Mouse (Mus musculus): ENCODE measurements around the gene Slc17a2. TPM values are rescaled to one million over a fixed set of nuclear protein-coding genes. Genes with fewer than 3 reads are reported as not detected.

The Slc17a2 gene
- polyA plus RNA-seq, 1 experiment: not detected

DNA sequence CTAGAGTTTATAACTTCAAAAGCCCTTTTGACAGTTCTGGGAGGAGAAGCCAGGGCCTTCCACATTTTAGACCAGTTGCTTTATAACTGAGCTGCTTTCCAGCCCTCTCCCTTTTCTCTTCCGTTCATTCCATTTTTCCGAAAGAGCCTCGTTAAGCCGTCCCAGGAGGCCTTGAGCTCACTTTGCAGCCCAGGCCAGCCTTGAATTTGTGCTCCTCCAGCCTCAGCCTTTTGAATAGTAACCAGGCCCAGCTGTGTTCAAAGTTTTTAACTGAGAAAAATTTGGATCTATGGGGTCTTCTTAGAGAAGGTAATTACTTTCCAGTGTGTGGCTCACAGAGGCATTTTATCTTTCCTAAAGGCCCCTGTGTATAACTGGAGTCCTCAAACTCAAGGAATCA lies 39.1 kb downstream of the Slc17a2 start:
- Histone ChIP-seq H3ac (ENCODE audit: control insufficient read depth, insufficient read length) (no peak overlapping the region), H3K27me3 (ENCODE audit: control insufficient read depth, insufficient read depth, insufficient read length) (peaks cover 4% of the 10 kb centered on the region), H3K36me3 (ENCODE audit: control insufficient read depth, insufficient read depth) (no peaks in the 10 kb centered on the region), H3K4me3 (no peak overlapping the region), H3K79me2 (ENCODE audit: control insufficient read depth, insufficient read depth) (no peaks in the 10 kb centered on the region), H3K4me2 (ENCODE audit: low read depth) (no peak overlapping the region)
- TF ChIP-seq USF1 (IDR thresholded peaks at IDR 0.05; ENCODE audit: low read depth) (no peak), TCF3 (IDR thresholded peaks at IDR 0.05; ENCODE audit: insufficient read length, low read depth) (no peak), MAX (IDR thresholded peaks at IDR 0.05; ENCODE audit: low read depth) (no peak), SRF (IDR thresholded peaks at IDR 0.05; ENCODE audit: control insufficient read depth, insufficient read length, low read depth) (no peak), MYOG (IDR thresholded peaks at IDR 0.05; ENCODE audit: control insufficient read depth in 1 of 3, insufficient read depth in 1 of 3, insufficient read length in 2 of 3, low read depth in 2 of 3) (no peak), POLR2AphosphoS2 (IDR thresholded peaks at IDR 0.05; ENCODE audit: insufficient read length, low read depth) (no peak), POLR2A (IDR thresholded peaks at IDR 0.05; ENCODE audit: insufficient read length, low read depth) (no peak), TCF12 (IDR thresholded peaks at IDR 0.05; ENCODE audit: insufficient read depth, poor library complexity, severe bottlenecking) (no peak), MYOD1 (IDR thresholded peaks at IDR 0.05; ENCODE audit: control insufficient read depth in 1 of 3, insufficient read length in 2 of 3, low read depth in 2 of 3) (no peak), E2F4 (IDR thresholded peaks at IDR 0.05; ENCODE audit: insufficient read depth) (no peak), CEBPB (IDR thresholded peaks at IDR 0.05; ENCODE audit: insufficient read depth, poor library complexity, severe bottlenecking) (no peak), REST (IDR thresholded peaks at IDR 0.05; ENCODE audit: insufficient read depth, insufficient read length) (no peak)

DNA sequence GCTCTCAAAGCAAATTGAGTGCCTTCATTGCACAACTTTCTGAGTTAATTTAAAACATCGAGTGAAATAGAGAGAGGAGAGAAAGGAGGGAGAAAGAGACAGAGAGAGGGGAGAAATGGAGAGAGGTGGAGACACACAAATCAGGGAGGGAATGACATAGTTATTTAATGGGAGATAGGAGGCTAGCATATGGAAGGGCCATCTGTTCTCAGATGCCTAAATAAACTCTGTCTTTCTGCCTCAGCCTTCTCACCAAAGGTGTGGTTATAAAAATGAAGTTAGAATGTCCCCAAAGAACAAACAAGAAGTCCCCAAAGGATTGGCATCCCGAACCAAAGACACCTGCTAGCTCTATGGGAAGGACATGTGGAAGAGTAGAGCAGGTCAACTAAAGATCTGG lies 42.5 kb downstream of the Slc17a2 start:
- no peaks in the 10 kb centered on the region for H3K36me3 ChIP-seq (ENCODE audit: control insufficient read depth, insufficient read depth)
- no peak for TF ChIP-seq USF1 (IDR thresholded peaks at IDR 0.05; ENCODE audit: low read depth)
- TF ChIP-seq POLR2A (IDR thresholded peaks at IDR 0.05; ENCODE audit: insufficient read length, low read depth): no peak
- TF ChIP-seq REST (IDR thresholded peaks at IDR 0.05; ENCODE audit: insufficient read depth, insufficient read length): no peak
- TF ChIP-seq MYOG (IDR thresholded peaks at IDR 0.05; ENCODE audit: control insufficient read depth in 1 of 3, insufficient read depth in 1 of 3, insufficient read length in 2 of 3, low read depth in 2 of 3): no peak
- no peak for TF ChIP-seq MYOD1 (IDR thresholded peaks at IDR 0.05; ENCODE audit: control insufficient read depth in 1 of 3, insufficient read length in 2 of 3, low read depth in 2 of 3)
- no peak overlapping the region for H3ac ChIP-seq (ENCODE audit: control insufficient read depth, insufficient read length)

DNA sequence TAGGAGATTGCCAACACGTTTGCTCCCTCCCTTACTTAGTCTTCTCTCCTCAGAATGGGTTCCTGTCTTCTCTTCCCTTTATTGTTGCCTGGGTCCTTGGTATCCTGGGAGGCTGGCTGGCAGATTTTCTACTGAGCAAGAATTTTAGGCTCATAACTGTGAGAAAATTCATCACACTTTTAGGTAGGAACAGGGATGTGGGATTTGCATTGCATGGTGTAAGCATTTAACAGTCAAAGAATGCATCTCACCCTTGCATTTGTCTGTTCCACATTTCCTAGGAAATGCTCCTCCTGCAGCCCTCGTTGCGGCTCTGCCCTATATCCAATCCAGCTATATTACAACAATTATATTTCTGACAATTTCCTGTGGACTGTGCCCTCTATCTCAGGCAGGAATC lies 49.6 kb downstream of the Slc17a2 start:
- TF ChIP-seq REST (IDR thresholded peaks at IDR 0.05; ENCODE audit: insufficient read depth, insufficient read length) (no peak), MAX (IDR thresholded peaks at IDR 0.05; ENCODE audit: low read depth) (no peak), TCF3 (IDR thresholded peaks at IDR 0.05; ENCODE audit: insufficient read length, low read depth) (no peak), POLR2AphosphoS2 (IDR thresholded peaks at IDR 0.05; ENCODE audit: insufficient read length, low read depth) (no peak), CEBPB (IDR thresholded peaks at IDR 0.05; ENCODE audit: insufficient read depth, poor library complexity, severe bottlenecking) (no peak), SRF (IDR thresholded peaks at IDR 0.05; ENCODE audit: control insufficient read depth, insufficient read length, low read depth) (no peak), MYOG (IDR thresholded peaks at IDR 0.05; ENCODE audit: control insufficient read depth in 1 of 3, insufficient read depth in 1 of 3, insufficient read length in 2 of 3, low read depth in 2 of 3) (no peak), MYOD1 (IDR thresholded peaks at IDR 0.05; ENCODE audit: control insufficient read depth in 1 of 3, insufficient read length in 2 of 3, low read depth in 2 of 3) (no peak), USF1 (IDR thresholded peaks at IDR 0.05; ENCODE audit: low read depth) (no peak), E2F4 (IDR thresholded peaks at IDR 0.05; ENCODE audit: insufficient read depth) (no peak), POLR2A (IDR thresholded peaks at IDR 0.05; ENCODE audit: insufficient read length, low read depth) (no peak), TCF12 (IDR thresholded peaks at IDR 0.05; ENCODE audit: insufficient read depth, poor library complexity, severe bottlenecking) (no peak)
- Histone ChIP-seq H3ac (ENCODE audit: control insufficient read depth, insufficient read length) (no peak overlapping the region), H3K4me3 (no peak overlapping the region), H3K27me3 (ENCODE audit: control insufficient read depth, insufficient read depth, insufficient read length) (no peaks in the 10 kb centered on the region), H3K36me3 (ENCODE audit: control insufficient read depth, insufficient read depth) (no peaks in the 10 kb centered on the region), H3K4me2 (ENCODE audit: low read depth) (no peak overlapping the region), H3K79me2 (ENCODE audit: control insufficient read depth, insufficient read depth) (no peaks in the 10 kb centered on the region)

More for the DNA sequence above, 42.5 kb downstream of the Slc17a2 start:
- no peaks in the 10 kb centered on the region for H3K79me2 ChIP-seq (ENCODE audit: control insufficient read depth, insufficient read depth)
- H3K4me2 ChIP-seq (ENCODE audit: low read depth): no peak overlapping the region
- H3K27me3 ChIP-seq (ENCODE audit: control insufficient read depth, insufficient read depth, insufficient read length): peaks cover 4% of the 10 kb centered on the region
- H3K4me3 ChIP-seq: no peak overlapping the region

DNA sequence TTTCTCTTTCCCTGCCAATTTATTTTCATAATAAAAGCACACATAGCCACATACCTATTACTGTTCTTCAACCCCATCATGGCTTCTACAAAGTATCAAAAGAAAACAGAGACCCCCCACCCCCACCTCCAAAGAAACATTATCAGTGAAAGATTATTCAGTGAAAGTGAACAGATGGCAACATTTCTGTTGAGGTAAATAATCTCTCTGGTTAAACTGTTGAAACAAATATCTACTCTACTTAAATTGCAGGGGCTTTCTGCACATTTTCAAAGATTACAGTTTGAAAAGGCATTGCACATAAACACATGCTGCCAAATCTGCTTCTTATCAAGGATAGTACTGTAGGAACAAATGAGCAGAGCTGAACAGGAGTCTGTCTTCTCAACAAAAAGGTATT lies 55.0 kb downstream of the Slc17a2 start:
- no peak for TF ChIP-seq E2F4 (IDR thresholded peaks at IDR 0.05; ENCODE audit: insufficient read depth)
- no peak for TF ChIP-seq CEBPB (IDR thresholded peaks at IDR 0.05; ENCODE audit: insufficient read depth, poor library complexity, severe bottlenecking)
- no peak for TF ChIP-seq MYOD1 (IDR thresholded peaks at IDR 0.05; ENCODE audit: control insufficient read depth in 1 of 3, insufficient read length in 2 of 3, low read depth in 2 of 3)
- no peak for TF ChIP-seq MYOG (IDR thresholded peaks at IDR 0.05; ENCODE audit: control insufficient read depth in 1 of 3, insufficient read depth in 1 of 3, insufficient read length in 2 of 3, low read depth in 2 of 3)
- no peak for TF ChIP-seq POLR2AphosphoS2 (IDR thresholded peaks at IDR 0.05; ENCODE audit: insufficient read length, low read depth)
- no peak for TF ChIP-seq TCF12 (IDR thresholded peaks at IDR 0.05; ENCODE audit: insufficient read depth, poor library complexity, severe bottlenecking)
- TF ChIP-seq POLR2A (IDR thresholded peaks at IDR 0.05; ENCODE audit: insufficient read length, low read depth): no peak
- no peak for TF ChIP-seq USF1 (IDR thresholded peaks at IDR 0.05; ENCODE audit: low read depth)
- no peak overlapping the region for H3ac ChIP-seq (ENCODE audit: control insufficient read depth, insufficient read length)
- H3K27me3 ChIP-seq (ENCODE audit: control insufficient read depth, insufficient read depth, insufficient read length): peaks cover 6% of the 10 kb centered on the region
- H3K79me2 ChIP-seq (ENCODE audit: control insufficient read depth, insufficient read depth): no peaks in the 10 kb centered on the region
- H3K36me3 ChIP-seq (ENCODE audit: control insufficient read depth, insufficient read depth): no peaks in the 10 kb centered on the region
- no peak overlapping the region for H3K4me2 ChIP-seq (ENCODE audit: low read depth)
- no peak overlapping the region for H3K4me3 ChIP-seq

DNA sequence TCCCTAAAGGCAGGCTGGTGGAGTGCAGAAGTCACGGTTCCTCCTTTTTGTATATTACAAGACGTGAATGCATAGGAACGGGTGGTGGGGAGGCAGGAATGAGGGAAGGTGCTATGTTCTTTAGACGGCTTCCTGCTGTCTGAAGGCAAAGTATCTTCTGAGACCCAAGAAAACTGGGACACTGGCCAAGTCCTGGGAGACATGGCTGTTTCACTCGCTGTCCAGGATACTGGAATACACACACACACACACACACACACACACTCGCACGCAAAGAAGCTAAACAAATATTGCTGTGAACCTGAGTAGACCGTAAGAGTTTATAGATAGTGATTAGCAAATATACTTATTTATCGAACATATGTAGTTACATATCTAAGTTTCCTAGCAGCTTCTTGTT lies 57.9 kb downstream of the Slc17a2 start:
- no peak overlapping the region for H3ac ChIP-seq (ENCODE audit: control insufficient read depth, insufficient read length)
- H3K4me2 ChIP-seq (ENCODE audit: low read depth): no peak overlapping the region
- no peaks in the 10 kb centered on the region for H3K36me3 ChIP-seq (ENCODE audit: control insufficient read depth, insufficient read depth)
- no peaks in the 10 kb centered on the region for H3K79me2 ChIP-seq (ENCODE audit: control insufficient read depth, insufficient read depth)
- TF ChIP-seq TCF12 (IDR thresholded peaks at IDR 0.05; ENCODE audit: insufficient read depth, poor library complexity, severe bottlenecking) (no peak), TCF3 (IDR thresholded peaks at IDR 0.05; ENCODE audit: insufficient read length, low read depth) (no peak), SRF (IDR thresholded peaks at IDR 0.05; ENCODE audit: control insufficient read depth, insufficient read length, low read depth) (no peak), USF1 (IDR thresholded peaks at IDR 0.05; ENCODE audit: low read depth) (no peak), MYOG (IDR thresholded peaks at IDR 0.05; ENCODE audit: control insufficient read depth in 1 of 3, insufficient read depth in 1 of 3, insufficient read length in 2 of 3, low read depth in 2 of 3) (no peak), CEBPB (IDR thresholded peaks at IDR 0.05; ENCODE audit: insufficient read depth, poor library complexity, severe bottlenecking) (no peak), MAX (IDR thresholded peaks at IDR 0.05; ENCODE audit: low read depth) (no peak)
- H3K4me3 ChIP-seq: no peak overlapping the region
- peaks cover 6% of the 10 kb centered on the region for H3K27me3 ChIP-seq (ENCODE audit: control insufficient read depth, insufficient read depth, insufficient read length)
